Mouse (Mus musculus) ES-Bruce4 (cell line): ENCODE measurements around the gene Exph5. TPM values are rescaled to one million over a fixed set of nuclear protein-coding genes. Genes with fewer than 3 reads are reported as not detected.

ENCODE experiments used
- H3K27ac ChIP-seq: 2 replicates; pipeline ENCODE4 v1.5.1; 2012; ENCODE audit warnings: low read length, inconsistent platforms; ENCODE audit not compliant: insufficient read depth
- H3K27me3 ChIP-seq: 2 replicates; pipeline ENCODE4 v1.6.1; 2012; ENCODE audit warnings: mild to moderate bottlenecking, low read length, inconsistent platforms; ENCODE audit not compliant: control insufficient read depth, poor library complexity, insufficient read depth, severe bottlenecking
- H3K36me3 ChIP-seq: 2 replicates; pipeline ENCODE4 v1.6.1; 2012; ENCODE audit warnings: inconsistent platforms, mild to moderate bottlenecking, low read length, moderate library complexity; ENCODE audit not compliant: control insufficient read depth, poor library complexity, insufficient read depth, severe bottlenecking
- H3K4me1 ChIP-seq: one replicate; pipeline ENCODE4 v1.8.1; 2011; ENCODE audit warnings: low read length; ENCODE audit not compliant: control insufficient read depth, insufficient read depth
- H3K4me3 ChIP-seq: 2 replicates; pipeline ENCODE4 v1.5.1; 2011; ENCODE audit warnings: low read depth, mild to moderate bottlenecking, low read length
- H3K9ac ChIP-seq: 2 replicates; pipeline ENCODE4 v1.6.1; 2012; ENCODE audit warnings: low read depth, mild to moderate bottlenecking, inconsistent platforms; ENCODE audit not compliant: poor library complexity, severe bottlenecking
- H3K9me3 ChIP-seq: replicated peaks from 2 replicates; pipeline ENCODE4 v1.6.1; 2012; ENCODE audit warnings: mild to moderate bottlenecking, low read length, inconsistent platforms; ENCODE audit not compliant: control insufficient read depth, poor library complexity, insufficient read depth, severe bottlenecking
- CTCF ChIP-seq: IDR thresholded peaks from one replicate; pipeline ENCODE4 v1.8.1; 2011; ENCODE audit warnings: low read depth, low read length
- EP300 ChIP-seq: IDR thresholded peaks from 2 replicates; pipeline ENCODE4 v1.6.1; 2011; ENCODE audit warnings: low read depth, low read length; ENCODE audit not compliant: insufficient read depth
- POLR2A ChIP-seq: IDR thresholded peaks from one replicate; pipeline ENCODE4 v1.8.1; 2011; ENCODE audit warnings: low read length; ENCODE audit not compliant: insufficient read depth
- polyA plus RNA-seq: library from polyadenylated mRNA; stranded (reverse); fragments of >200 nt; gene quantifications from 2 replicates; pipeline ENCODE4 v1.2.4, GENCODE M21; 2011; ENCODE audit warnings: low read depth; ENCODE audit not compliant: missing spikeins, insufficient read depth, insufficient read length

Gene Exph5
- polyA plus RNA-seq, 1 experiment: 0.40 TPM

- H3K4me1 ChIP-seq: no peaks in the 10 kb centered on the region
- H3K36me3 ChIP-seq: no peaks in the 10 kb centered on the region
- no peaks in the 10 kb centered on the region for H3K9me3 ChIP-seq
- TF ChIP-seq CTCF (no peak), POLR2A (no peak), EP300 (no peak)
- no peak overlapping the region for H3K27ac ChIP-seq
- H3K9ac ChIP-seq: no peak overlapping the region
- no peaks in the 10 kb centered on the region for H3K27me3 ChIP-seq
- H3K4me3 ChIP-seq: no peak overlapping the region
Measured at GRCm38 (mm10) chr9:53333436-53333835, 32.0 kb downstream of the Exph5 start.

- TF ChIP-seq CTCF (no peak), EP300 (no peak), POLR2A (no peak)
- Histone ChIP-seq H3K9ac (no peak overlapping the region), H3K9me3 (no peaks in the 10 kb centered on the region), H3K27me3 (no peaks in the 10 kb centered on the region), H3K4me1 (no peaks in the 10 kb centered on the region), H3K36me3 (no peaks in the 10 kb centered on the region), H3K4me3 (no peak overlapping the region), H3K27ac (no peak overlapping the region)
Measured at GRCm38 (mm10) chr9:53335131-53335530, 33.7 kb downstream of the Exph5 start.

- H3K4me3 ChIP-seq: no peak overlapping the region
- no peaks in the 10 kb centered on the region for H3K9me3 ChIP-seq
- no peak overlapping the region for H3K27ac ChIP-seq
- H3K9ac ChIP-seq: no peak overlapping the region
- no peaks in the 10 kb centered on the region for H3K36me3 ChIP-seq
- no peak for TF ChIP-seq POLR2A
- TF ChIP-seq EP300: no peak
- no peaks in the 10 kb centered on the region for H3K27me3 ChIP-seq
- no peaks in the 10 kb centered on the region for H3K4me1 ChIP-seq
Measured at GRCm38 (mm10) chr9:53339603-53340002, 38.1 kb downstream of the Exph5 start.

- H3K9ac ChIP-seq: no peak overlapping the region
- no peaks in the 10 kb centered on the region for H3K36me3 ChIP-seq
- no peaks in the 10 kb centered on the region for H3K4me1 ChIP-seq
- H3K27ac ChIP-seq: no peak overlapping the region
- TF ChIP-seq CTCF (no peak), EP300 (no peak), POLR2A (no peak)
- H3K4me3 ChIP-seq: no peak overlapping the region
- no peaks in the 10 kb centered on the region for H3K27me3 ChIP-seq
- H3K9me3 ChIP-seq: no peaks in the 10 kb centered on the region
Measured at GRCm38 (mm10) chr9:53340328-53340916, 39.0 kb downstream of the Exph5 start.

- H3K4me3 ChIP-seq: 0 out of 2 replicates have a peak overlapping the region, but pooled peaks have one; percentile 4
- TF ChIP-seq POLR2A (no peak), EP300 (no peak), CTCF (no peak)
- H3K4me1 ChIP-seq: no peaks in the 10 kb centered on the region
- H3K27ac ChIP-seq: no peak overlapping the region
- no peak overlapping the region for H3K9ac ChIP-seq
- H3K9me3 ChIP-seq: no peaks in the 10 kb centered on the region
- no peaks in the 10 kb centered on the region for H3K36me3 ChIP-seq
- H3K27me3 ChIP-seq: no peaks in the 10 kb centered on the region
Measured at GRCm38 (mm10) chr9:53340969-53341368, 39.5 kb downstream of the Exph5 start.

GRCm38 (mm10) chr9:53341981-53342380, 40.5 kb downstream of the Exph5 start:
- H3K27me3 ChIP-seq: no peaks in the 10 kb centered on the region
- no peaks in the 10 kb centered on the region for H3K9me3 ChIP-seq
- TF ChIP-seq POLR2A (no peak), CTCF (no peak), EP300 (no peak)
- no peaks in the 10 kb centered on the region for H3K36me3 ChIP-seq
- H3K4me1 ChIP-seq: no peaks in the 10 kb centered on the region
- no peak overlapping the region for H3K27ac ChIP-seq
- H3K9ac ChIP-seq: no peak overlapping the region
- no peak overlapping the region for H3K4me3 ChIP-seq
